Mouse (Mus musculus) kidney, postnatal 4 days (tissue): Measurements from ENCODE around the gene Atf1.
"Not testable (repeated sequence)": the region's sequence is repeated elsewhere in the genome, so short reads cannot be mapped to it uniquely, and the experiment has no call there.

Experiments
- DNase-seq, 2 experiments: peaks; one replicate each; pipeline ENCODE4 v3.0.0; 2021; ENCODE audit warnings: mixed read lengths in 2 of 2

The Atf1 gene

GRCm38 (mm10) chr15:100260351-100260750 is 32.7 kb downstream of the Atf1 start:
- DNase-seq = not testable (repeated sequence)

GRCm38 (mm10) chr15:100263246-100263905 is 35.8 kb downstream of the Atf1 start:
- peak; percentile 10 to 31 for DNase-seq

GRCm38 (mm10) chr15:100265586-100266325 is 38.1 kb downstream of the Atf1 start:
- DNase-seq = no peak

GRCm38 (mm10) chr15:100268916-100269315 is 41.3 kb downstream of the Atf1 start:
- DNase-seq = no peak

GRCm38 (mm10) chr15:100269776-100270175 is 42.2 kb downstream of the Atf1 start:
- DNase-seq = peak in 1 of 2 experiments; percentile 10

- not testable (repeated sequence) for DNase-seq
Observed at GRCm38 (mm10) chr15:100270609-100271008, 43.0 kb downstream of the Atf1 start.

- no peak for DNase-seq
Observed at GRCm38 (mm10) chr15:100271411-100271810, 43.8 kb downstream of the Atf1 start.

GRCm38 (mm10) chr15:100273791-100274308 is 46.2 kb downstream of the Atf1 start:
- DNase-seq = not testable (repeated sequence)

GRCm38 (mm10) chr15:100274790-100275559 is 47.4 kb downstream of the Atf1 start:
- DNase-seq = no peak

GRCm38 (mm10) chr15:100276403-100276802 is 48.8 kb downstream of the Atf1 start:
- no peak for DNase-seq

- DNase-seq = no peak
Observed at GRCm38 (mm10) chr15:100277586-100277985, 50.0 kb downstream of the Atf1 start.

GRCm38 (mm10) chr15:100280626-100281025 is 53.0 kb downstream of the Atf1 start, which contains the start of gene Tmprss12:
Gene Tmprss12, plus strand, starts transcription at chr15:100280837.
- no peak for DNase-seq

- DNase-seq = no peak
Observed at GRCm38 (mm10) chr15:100288980-100289379, 61.4 kb downstream of the Atf1 start.

GRCm38 (mm10) chr15:100290858-100291257 is 63.2 kb downstream of the Atf1 start:
- no peak for DNase-seq

- peak in 1 of 2 experiments; percentile 7 for DNase-seq
Observed at GRCm38 (mm10) chr15:100292326-100292725, 64.7 kb downstream of the Atf1 start.

- DNase-seq = no peak
Observed at GRCm38 (mm10) chr15:100297856-100298255, 70.2 kb downstream of the Atf1 start.

- no peak for DNase-seq
Observed at GRCm38 (mm10) chr15:100300499-100300898, 72.9 kb downstream of the Atf1 start.

GRCm38 (mm10) chr15:100301556-100301955 is 73.9 kb downstream of the Atf1 start:
- DNase-seq = no peak

- DNase-seq = peak in 1 of 2 experiments; percentile 35
Observed at GRCm38 (mm10) chr15:100303428-100304018, 75.9 kb downstream of the Atf1 start.

GRCm38 (mm10) chr15:100304019-100304991 is 76.7 kb downstream of the Atf1 start, which contains the start of gene Mettl7a1:
Gene Mettl7a1, plus strand, starts transcription at chr15:100304140.
- DNase-seq = peak; percentile 86 to 91

GRCm38 (mm10) chr15:100306201-100306600 is 78.6 kb downstream of the Atf1 start:
- no peak for DNase-seq
